In genomic region chr9:81626899-81627606, GRCm38 (mm10) we compare ENCODE assay signal across 8 mouse cellular contexts. TPM values are rescaled to one million over a fixed set of nuclear protein-coding genes. Genes with fewer than 3 reads are reported as not detected.
DNase-seq lines count a peak whose midpoint lies in the region; ATAC-seq lines count a peak whose summit lies in the region.

No protein-coding gene starts in this region.

- no peak overlapping the region for H3K27ac ChIP-seq in forebrain, embryonic 10.5 days
- H3K27ac ChIP-seq in hindbrain, embryonic 16.5 days (ENCODE audit: low read depth, low read length), result no peak overlapping the region

- H3K9me3 ChIP-seq in forebrain, embryonic 10.5 days, result no peaks in the 10 kb centered on the region
- H3K9me3 ChIP-seq in hindbrain, embryonic 16.5 days (ENCODE audit: control insufficient read depth, low read length), result no peaks in the 10 kb centered on the region

- peaks cover 19% of the 10 kb centered on the region for H3K27me3 ChIP-seq in forebrain, embryonic 10.5 days (ENCODE audit: poor library complexity, severe bottlenecking)
- no peaks in the 10 kb centered on the region; the same call in 1 of the 2 replicates for H3K27me3 ChIP-seq in hindbrain, embryonic 16.5 days (replicated peaks; ENCODE audit: control insufficient read depth, insufficient read depth, low read length)

- peak; percentile 89 for ATAC-seq in hindbrain, embryonic 16.5 days

- no peaks in the 10 kb centered on the region for H3K36me3 ChIP-seq in forebrain, embryonic 10.5 days (replicated peaks)
- H3K36me3 ChIP-seq in hindbrain, embryonic 16.5 days (ENCODE audit: control insufficient read depth, insufficient read depth, low read length), result no peaks in the 10 kb centered on the region

- WGBS in forebrain, embryonic 10.5 days, result 36% methylated on average over 9 of the region's 9 CpGs
- WGBS in hindbrain, embryonic 16.5 days, result 36% methylated on average over 9 of the region's 9 CpGs

- DNase-seq in gastrocnemius, postnatal 10 days, result peak; percentile 77
- no peak for DNase-seq in gastrocnemius, adult 8-10 months (ENCODE audit: low spot score in 2 of 2)
- peak; percentile 84 to 90 for DNase-seq in adrenal gland, postnatal 36 days
- DNase-seq in forebrain, embryonic 10.5 days (ENCODE audit: extremely low spot score, low spot score), result peak; percentile 71
- DNase-seq in layer of hippocampus, postnatal 36 days, result peak; percentile 64 to 68
- peak; percentile 63 to 65 for DNase-seq in lung, postnatal 4 days
- peak; percentile 92 for DNase-seq in right cerebral cortex, postnatal 14 days

- no peak overlapping the region for H3K9ac ChIP-seq in hindbrain, embryonic 16.5 days (ENCODE audit: low read depth, low read length)

- no peak overlapping the region for H3K4me3 ChIP-seq in forebrain, embryonic 10.5 days
- no peak overlapping the region for H3K4me3 ChIP-seq in hindbrain, embryonic 16.5 days (ENCODE audit: low read length)

- H3K4me1 ChIP-seq in forebrain, embryonic 10.5 days, result peaks cover 19% of the 10 kb centered on the region
- H3K4me1 ChIP-seq in hindbrain, embryonic 16.5 days (ENCODE audit: control insufficient read depth, insufficient read depth, low read depth, low read length), result peaks cover 1% of the 10 kb centered on the region; the same call in 1 of the 2 replicates

- H3K4me2 ChIP-seq in hindbrain, embryonic 16.5 days (ENCODE audit: low read length), result no peak overlapping the region

RNA-seq across cellular contexts. Expression of gene Htr1b, which starts 6.6 kb away (rescaled TPM):
- total RNA-seq in gastrocnemius, postnatal 10 days (2021), result under 1 TPM; 0.11 to 0.12 TPM
- under 1 TPM in 3 of 4 experiments, not detected in 1; 0.07 to 0.21 (median 0.20) TPM for total RNA-seq in gastrocnemius, adult 8-10 months (2022)
- total RNA-seq in adrenal gland, postnatal 36 days (2021), result 10 to 100 TPM; 10.5 to 14.0 TPM
- 0.37 and 0.46 TPM in 2 replicates for polyA plus RNA-seq in forebrain, embryonic 10.5 days (2016; fragmentation: Nextera tagmentation; extraction: Ambion mirVana)
- polyA plus RNA-seq in hindbrain, embryonic 16.5 days (2015; fragmentation: Nextera tagmentation; extraction: Ambion mirVana), result 8.0 and 8.1 TPM in 2 replicates
- 10 to 100 TPM in 1 of 2 experiments, 1 to 10 TPM in 1; 9.9 to 14.6 TPM for total RNA-seq in layer of hippocampus, postnatal 36 days (2021)

Comparison
In these comparisons a context has a peak if more than half of its experiments do, and no peak if none do; other contexts are left out.
1. DNase-seq: peak in gastrocnemius, postnatal 10 days (single experiment), adrenal gland, postnatal 36 days (2 of 2), forebrain, embryonic 10.5 days (single experiment), layer of hippocampus, postnatal 36 days (2 of 2), lung, postnatal 4 days (2 of 2) and right cerebral cortex, postnatal 14 days (single experiment); none in gastrocnemius, adult 8-10 months (0 of 2).
2. RNA of gene Htr1b, which starts 6.6 kb away (total RNA-seq): 9.9 to 14.6 TPM in layer of hippocampus, postnatal 36 days and 10.5 to 14.0 TPM in adrenal gland, postnatal 36 days; 0.07 to 0.21 TPM in gastrocnemius, adult 8-10 months and 0.11 to 0.12 TPM in gastrocnemius, postnatal 10 days; every median in the first group is over 4 times any median in the second.